Mouse (Mus musculus) adrenal gland, postnatal 10 days (tissue): ENCODE results near the gene Zfr2. TPM values are rescaled to one million over a fixed set of nuclear protein-coding genes. Genes with fewer than 3 reads are reported as not detected.

Source experiments
- DNase-seq: peaks from one replicate; pipeline ENCODE4 v3.0.0; 2021; ENCODE audit warnings: mixed read lengths
- long read RNA-seq, 2 experiments: library from polyadenylated mRNA; stranded (forward); transcript quantifications; one replicate each; pipeline ENCODE4 v2.0.0; 2021
- total RNA-seq, 2 experiments: library from RNA; stranded (reverse); gene quantifications; 2 replicates each; pipeline ENCODE4 v1.2.3; 2021

Zfr2 gene
- 10 to 100 TPM in 1 of 2 experiments, 1 to 10 TPM in 1; 7.4 to 11.9 TPM for total RNA-seq
- long read RNA-seq, experiment 1, partial matches to known transcripts, result 1 of 6 reads
- long read RNA-seq, experiment 1, other reads (novel, unspliced or antisense), result 5 of 6 reads
- long read RNA-seq, experiment 2, partial matches to known transcripts, result 2 of 11 reads
- long read RNA-seq, experiment 2, other reads (novel, unspliced or antisense), result 7 of 11 reads

GRCm38 (mm10) chr10:81232580-81233225, at the start of gene Zfr2:
Zfr2 (plus strand) TSS chr10:81233155.
- DNase-seq, result peak; percentile 94

- DNase-seq, result no peak
Observed at GRCm38 (mm10) chr10:81183805-81184204, 49.1 kb upstream of the Zfr2 start, which contains the start of gene 4930442H23Rik. 4930442H23Rik (minus strand) TSS chr10:81183849.

GRCm38 (mm10) chr10:81184765-81185164, 48.2 kb upstream of the Zfr2 start:
- DNase-seq, result no peak

GRCm38 (mm10) chr10:81187161-81187560, 45.8 kb upstream of the Zfr2 start:
- no peak for DNase-seq

- no peak for DNase-seq
Observed at GRCm38 (mm10) chr10:81189821-81190220, 43.1 kb upstream of the Zfr2 start.

GRCm38 (mm10) chr10:81190236-81190911, 42.6 kb upstream of the Zfr2 start:
- peak; percentile 38 for DNase-seq

GRCm38 (mm10) chr10:81190912-81191321, 42.0 kb upstream of the Zfr2 start:
- peak; percentile 23 for DNase-seq

GRCm38 (mm10) chr10:81191342-81191982, 41.5 kb upstream of the Zfr2 start:
- DNase-seq, result peak; percentile 29

- peak; percentile 89 for DNase-seq
Observed at GRCm38 (mm10) chr10:81192270-81192967, 40.5 kb upstream of the Zfr2 start.

GRCm38 (mm10) chr10:81192968-81193501, 39.9 kb upstream of the Zfr2 start:
- peak; percentile 37 for DNase-seq

GRCm38 (mm10) chr10:81193991-81194774, 38.8 kb upstream of the Zfr2 start:
- DNase-seq, result peak; percentile 56

- DNase-seq, result no peak
Observed at GRCm38 (mm10) chr10:81195300-81195699, 37.7 kb upstream of the Zfr2 start.

- no peak for DNase-seq
Observed at GRCm38 (mm10) chr10:81196470-81197065, 36.4 kb upstream of the Zfr2 start.

GRCm38 (mm10) chr10:81197305-81197704, 35.6 kb upstream of the Zfr2 start:
- no peak for DNase-seq

- peak; percentile 74 for DNase-seq
Observed at GRCm38 (mm10) chr10:81198230-81198629, 34.7 kb upstream of the Zfr2 start.

- DNase-seq, result no peak
Observed at GRCm38 (mm10) chr10:81198990-81199389, 34.0 kb upstream of the Zfr2 start.

GRCm38 (mm10) chr10:81200141-81200540, 32.8 kb upstream of the Zfr2 start:
- no peak for DNase-seq

GRCm38 (mm10) chr10:81200605-81201287, 32.2 kb upstream of the Zfr2 start:
- DNase-seq, result no peak

- no peak for DNase-seq
Observed at GRCm38 (mm10) chr10:81201807-81202758, 30.9 kb upstream of the Zfr2 start, which contains the start of gene Nmrk2. Nmrk2 (minus strand) TSS chr10:81202051.
